Mouse (Mus musculus) embryonic stem cell, embryonic (primary cell): ENCODE measurements around the gene Enoph1.

Experiments used
- CTCF ChIA-PET, 4 experiments: fragments of 300-600 bp in 2 of 4; fragments of 350-600 bp in 2 of 4; sonication (Branson Sonifier 250); formaldehyde crosslinking; loops; one replicate each; lab custom pipeline; 2022; ENCODE audit warnings: inconsistent platforms in 2 of 4; lab: Charles Lee
- POLR2A ChIA-PET, 4 experiments: fragments of 300-600 bp in 2 of 4; fragments of 350-600 bp in 2 of 4; sonication (Branson Sonifier 250); formaldehyde crosslinking; loops; one replicate each; lab custom pipeline; 2022; ENCODE audit warnings: antibody characterized with exemption in 4 of 4, inconsistent platforms in 1 of 4; lab: Charles Lee

Gene Enoph1

GRCm38 (mm10) chr5:100079931-100080275, 40.1 kb downstream of the Enoph1 start:
- ChIA-PET CTCF (interaction anchor here in 3 of 4 experiments (0.5 to 1.4 kb wide), 7 partner anchors 9 to 265 kb away, joined by 3 to 12 read pairs (median 3); no protein-coding TSS in a partner anchor), POLR2A (interaction anchor here (0.5 to 3.2 kb wide), 25 partner anchors 9 to 640 kb away, joined by 3 to 20 read pairs (median 4); partner anchors contain the start of genes Cops4 (in 1 of the 4) and Hnrnpdl (in 1 of the 4))

DNA sequence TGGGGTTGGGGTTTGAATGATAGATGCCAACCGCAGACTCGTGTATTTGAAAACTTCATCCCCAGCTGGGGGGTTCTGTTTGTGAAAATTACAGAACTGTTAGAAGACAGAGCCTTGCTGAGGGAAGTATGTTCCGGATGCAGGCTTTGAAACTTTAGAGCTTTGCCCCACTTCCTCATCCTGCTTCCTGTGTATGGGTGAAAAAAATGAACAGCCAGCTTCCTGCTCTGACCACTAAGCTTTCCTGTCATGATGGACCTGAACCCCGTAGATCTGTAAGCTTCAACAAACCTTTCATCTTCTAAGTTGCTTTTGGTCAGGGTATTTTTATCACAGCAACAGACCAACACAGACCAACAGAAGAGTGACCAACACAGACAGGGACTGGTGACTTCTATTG, 42.2 kb downstream of the Enoph1 start:
- ChIA-PET CTCF (interaction anchor here (0.6 to 1.4 kb wide), 5 partner anchors 9 to 823 kb away, joined by 3 to 9 read pairs (median 3); no protein-coding TSS in a partner anchor), POLR2A (interaction anchor here in 3 of 4 experiments (0.6 to 3.0 kb wide), 7 partner anchors 9 to 566 kb away, joined by 3 to 14 read pairs (median 3); partner anchors contain the start of gene Hnrnpdl (in 1 of the 3))

- ChIA-PET POLR2A (interaction anchor here in 1 of 4 experiments (0.7 to 1.5 kb wide), 6 partner anchors 12 to 53 kb away, joined by 3 to 4 read pairs (median 4); partner anchors contain the start of genes Enoph1 and Hnrnpdl), CTCF (interaction anchor here in 1 of 4 experiments (0.7 kb wide), 1 partner anchor 168 kb away, joined by 6 read pairs; no protein-coding TSS in a partner anchor)
These were observed 44.3 kb downstream of the Enoph1 start for GRCm38 (mm10) chr5:100083953-100084562.

DNA sequence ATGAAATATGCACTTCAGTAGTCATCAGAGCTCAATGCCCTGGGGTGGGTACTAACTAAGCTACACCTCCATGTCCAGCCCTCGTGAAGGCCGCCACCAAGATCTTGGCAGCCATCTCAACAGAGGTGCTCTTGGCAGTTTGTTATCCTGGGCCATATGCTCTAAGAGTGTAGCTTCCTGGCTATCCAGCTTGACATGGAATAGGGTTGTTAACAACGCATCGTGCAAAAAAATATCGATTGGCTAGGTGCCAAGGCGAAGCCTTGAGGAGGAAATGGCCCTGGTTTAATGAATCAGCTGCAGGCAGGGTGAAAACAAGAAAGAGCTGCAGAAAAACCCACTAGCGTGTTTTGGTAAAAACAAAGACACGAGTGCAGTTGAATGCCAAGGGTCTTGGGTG, 45.3 kb downstream of the Enoph1 start:
- CTCF ChIA-PET = interaction anchor here in 1 of 4 experiments (0.6 kb wide), 1 partner anchor 169 kb away, joined by 3 read pairs; no protein-coding TSS in a partner anchor

DNA sequence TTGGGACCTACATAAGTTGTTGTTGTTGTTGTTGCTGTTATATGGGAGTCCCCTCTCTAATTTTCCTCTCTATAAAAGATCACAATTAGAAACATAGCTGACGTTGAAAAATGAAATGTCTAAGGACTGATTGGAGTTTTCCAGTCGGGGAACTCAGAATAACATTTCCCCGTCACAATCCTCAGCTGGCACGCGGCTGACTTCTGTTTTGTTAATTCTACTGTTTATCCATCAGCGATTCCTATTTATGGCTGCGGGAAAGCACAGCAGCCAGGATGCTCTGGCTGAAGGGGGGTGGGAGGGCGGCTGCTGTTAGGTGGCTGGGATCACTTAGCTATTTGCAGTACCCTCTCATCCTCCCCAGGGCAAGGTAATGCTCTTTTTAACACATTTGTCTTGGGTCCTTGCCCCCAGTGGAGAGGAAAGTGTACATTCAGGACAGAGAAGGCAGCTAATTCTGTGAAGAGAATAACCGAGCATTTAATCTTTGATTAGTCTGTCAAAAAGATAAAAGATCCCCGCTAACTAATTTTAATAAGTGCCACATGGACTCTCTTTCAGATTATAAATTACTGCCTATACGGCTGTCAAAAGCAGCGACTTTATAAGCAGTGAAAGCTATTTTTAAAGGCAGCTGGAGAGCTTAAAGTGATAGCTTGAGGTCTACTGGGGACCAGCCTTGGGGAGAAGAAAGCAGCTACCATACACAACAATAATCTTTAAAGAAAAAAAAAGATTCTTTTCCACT, 50.9 kb downstream of the Enoph1 start:
- ChIA-PET CTCF (interaction anchor here in 2 of 4 experiments (0.7 to 1.0 kb wide), 4 partner anchors 9 to 241 kb away, joined by 3 read pairs; no protein-coding TSS in a partner anchor), POLR2A (interaction anchor here in 3 of 4 experiments (1.1 to 1.9 kb wide), 5 partner anchors 9 to 43 kb away, joined by 3 to 14 read pairs (median 4); no protein-coding TSS in a partner anchor)

More for the DNA sequence above, 45.3 kb downstream of the Enoph1 start:
- POLR2A ChIA-PET = interaction anchor here in 2 of 4 experiments (0.6 to 1.5 kb wide), 6 partner anchors 13 to 312 kb away, joined by 3 to 4 read pairs (median 3); partner anchors contain the start of genes Enoph1 (in 1 of the 2) and Hnrnpdl (in 1 of the 2)

DNA sequence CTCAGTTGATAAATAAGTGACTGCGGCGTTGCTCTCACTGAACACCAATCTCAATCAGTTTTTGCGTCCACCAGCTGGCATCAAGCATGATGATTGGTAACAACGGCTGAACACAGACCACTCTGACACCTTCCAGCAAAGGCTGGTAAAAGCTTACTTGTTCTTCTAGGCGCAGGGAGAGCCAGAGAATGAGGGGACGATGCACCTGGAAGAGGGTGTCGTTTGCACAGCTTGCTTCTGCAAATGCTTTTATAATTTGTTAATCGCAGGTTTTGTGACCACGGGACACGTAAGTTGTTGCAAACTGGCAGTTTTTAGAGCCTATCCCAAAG, 51.4 kb downstream of the Enoph1 start:
- ChIA-PET CTCF (interaction anchor here in 2 of 4 experiments (0.6 to 1.0 kb wide), 4 partner anchors 9 to 453 kb away, joined by 3 read pairs; no protein-coding TSS in a partner anchor), POLR2A (interaction anchor here in 3 of 4 experiments (1.1 to 1.9 kb wide), 5 partner anchors 9 to 43 kb away, joined by 3 to 14 read pairs (median 4); no protein-coding TSS in a partner anchor)

GRCm38 (mm10) chr5:100091602-100092001, 51.8 kb downstream of the Enoph1 start:
- ChIA-PET POLR2A (interaction anchor here in 3 of 4 experiments (1.2 to 1.9 kb wide), 4 partner anchors 10 to 44 kb away, joined by 3 to 14 read pairs (median 4); no protein-coding TSS in a partner anchor), CTCF (interaction anchor here in 2 of 4 experiments (0.6 to 0.8 kb wide), 3 partner anchors 10 to 453 kb away, joined by 3 read pairs; no protein-coding TSS in a partner anchor)

GRCm38 (mm10) chr5:100096955-100097354, 57.2 kb downstream of the Enoph1 start:
- CTCF ChIA-PET = no interaction called here
- POLR2A ChIA-PET = no interaction called here

DNA sequence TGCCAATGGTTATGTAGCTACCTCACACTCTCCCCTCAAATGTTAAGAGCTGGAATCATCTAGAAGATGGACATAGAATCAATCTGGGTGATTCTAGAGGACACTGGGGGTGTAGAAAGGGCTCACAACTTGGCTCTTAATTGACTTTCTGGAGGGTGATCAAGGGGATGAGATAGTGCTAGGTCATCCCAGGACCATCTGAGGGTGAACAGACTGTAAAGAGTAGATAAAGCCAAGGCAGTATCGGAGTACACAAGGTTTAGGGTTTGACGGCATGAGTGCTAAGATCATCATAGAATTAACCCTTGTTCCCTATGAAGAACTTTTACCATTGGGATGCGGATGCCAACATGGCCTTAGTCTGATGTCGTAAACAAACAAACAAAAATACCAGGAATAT, 58.2 kb downstream of the Enoph1 start:
- ChIA-PET POLR2A (no interaction called here), CTCF (no interaction called here)

DNA sequence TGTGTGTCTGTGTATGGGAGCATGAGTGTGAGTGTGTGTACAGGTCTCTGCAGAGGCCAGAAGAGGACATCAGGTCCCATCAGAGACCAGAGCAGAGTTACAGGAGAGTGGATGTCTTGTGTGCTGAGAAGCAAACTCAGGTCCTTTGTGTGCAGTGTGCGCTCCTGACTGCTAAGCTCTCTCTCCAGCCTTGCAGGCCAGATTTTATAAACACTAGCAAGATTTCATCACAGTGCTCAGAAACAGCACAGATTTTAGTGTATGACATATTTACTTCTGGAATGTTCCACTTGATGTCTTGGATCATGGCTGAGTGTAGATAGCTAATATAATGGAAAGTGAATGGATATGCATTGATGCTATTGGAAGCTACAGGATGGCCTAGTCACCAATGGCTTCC, 62.6 kb downstream of the Enoph1 start:
- POLR2A ChIA-PET = interaction anchor here in 3 of 4 experiments (0.7 to 1.1 kb wide), 3 partner anchors 9 to 63 kb away, joined by 3 read pairs; no protein-coding TSS in a partner anchor
- CTCF ChIA-PET = no interaction called here

DNA sequence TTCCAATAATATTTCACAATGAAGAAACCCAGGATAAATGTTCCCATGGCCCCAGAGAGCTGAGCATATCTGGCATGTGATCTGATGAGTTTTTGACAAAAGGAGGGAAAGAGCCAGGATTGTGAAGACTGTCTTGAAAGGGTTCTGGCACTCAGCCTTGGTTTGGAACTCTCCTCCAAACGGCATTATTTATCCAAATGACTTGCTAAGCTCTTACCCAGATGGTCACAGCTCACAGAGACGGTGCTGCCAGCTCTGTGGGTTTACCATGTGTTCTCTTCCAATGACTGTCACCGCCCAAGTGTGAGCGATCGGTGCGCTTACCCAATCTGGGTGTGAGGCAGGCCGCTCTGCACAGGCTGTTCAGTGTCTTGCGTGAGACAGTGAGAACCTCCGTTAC, 69.1 kb downstream of the Enoph1 start:
- CTCF ChIA-PET = interaction anchor here in 1 of 4 experiments (0.5 kb wide), 1 partner anchor 265 kb away, joined by 10 read pairs; no protein-coding TSS in a partner anchor

GRCm38 (mm10) chr5:100109543-100110282, 69.9 kb downstream of the Enoph1 start:
- ChIA-PET CTCF (interaction anchor here in 1 of 4 experiments (0.6 kb wide), 1 partner anchor 183 kb away, joined by 3 read pairs; no protein-coding TSS in a partner anchor), POLR2A (interaction anchor here in 2 of 4 experiments (0.8 to 1.0 kb wide), 2 partner anchors 8 to 305 kb away, joined by 3 read pairs; no protein-coding TSS in a partner anchor)

More for the DNA sequence above, 69.1 kb downstream of the Enoph1 start:
- POLR2A ChIA-PET = interaction anchor here in 1 of 4 experiments (1.0 kb wide), 1 partner anchor 8 kb away, joined by 3 read pairs; no protein-coding TSS in a partner anchor

DNA sequence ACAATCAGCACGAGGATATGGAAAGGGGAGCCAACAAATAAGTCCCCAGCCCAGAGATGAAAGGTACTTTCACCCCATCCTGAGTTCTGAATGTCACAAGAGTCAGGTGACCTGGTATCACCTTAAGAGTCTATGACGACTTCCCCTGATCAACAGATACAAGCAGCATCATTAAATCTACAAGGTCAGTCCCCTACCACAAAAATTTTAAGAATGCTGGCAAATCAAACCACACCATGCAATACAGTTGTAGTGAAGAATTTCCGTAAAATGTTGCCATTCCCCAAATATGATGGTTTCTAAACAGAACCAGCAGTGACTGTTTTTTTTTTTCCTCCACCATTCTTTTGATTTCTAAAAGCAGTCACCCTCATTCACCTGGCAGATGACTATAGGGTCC, 70.8 kb downstream of the Enoph1 start:
- ChIA-PET CTCF (no interaction called here), POLR2A (no interaction called here)

DNA sequence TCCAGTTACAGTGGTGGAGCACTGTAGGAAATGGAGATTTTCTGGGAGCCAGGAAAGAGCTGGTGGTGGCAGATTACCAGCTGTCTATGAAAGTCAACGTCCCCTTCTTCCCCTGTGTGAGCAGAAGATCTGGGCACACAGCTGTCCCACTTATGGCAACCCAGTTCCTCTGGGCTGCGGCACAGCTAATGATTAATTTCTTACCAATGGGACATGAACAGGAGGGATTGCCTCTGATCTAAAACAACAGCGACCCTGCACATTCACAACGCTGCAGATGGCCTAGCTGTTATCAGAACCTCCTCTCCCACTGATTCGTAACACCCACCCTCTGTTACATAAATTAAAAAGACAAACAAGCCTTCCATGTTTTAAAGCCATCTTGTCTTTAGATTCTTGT, 73.6 kb downstream of the Enoph1 start:
- ChIA-PET POLR2A (interaction anchor here in 1 of 4 experiments (0.6 to 0.8 kb wide), 2 partner anchors 12 to 34 kb away, joined by 3 to 9 read pairs; no protein-coding TSS in a partner anchor), CTCF (no interaction called here)
